Mouse (Mus musculus) cerebellum, adult 18-20 months (tissue): Measurements from ENCODE around the gene Sox14.
A peak's percentile ranks its signal among the peaks of the same experiment; 100 is the strongest.

Source experiments
- DNase-seq, 2 experiments: peaks; one replicate each; pipeline ENCODE4 v3.0.0; 2021

Sox14 gene

GRCm38 (mm10) chr9:99846820-99847219 lies 29.1 kb downstream of the Sox14 start:
- DNase-seq, result peak; percentile 64 to 75

- no peak for DNase-seq
Observed at GRCm38 (mm10) chr9:99839367-99839766, 36.6 kb downstream of the Sox14 start.

GRCm38 (mm10) chr9:99838877-99839276 lies 37.1 kb downstream of the Sox14 start:
- no peak for DNase-seq

GRCm38 (mm10) chr9:99836707-99837106 lies 39.3 kb downstream of the Sox14 start:
- DNase-seq, result no peak

GRCm38 (mm10) chr9:99835624-99836430 lies 40.1 kb downstream of the Sox14 start:
- DNase-seq, result no peak
